Mouse (Mus musculus): ENCODE data around the gene Exoc5.
"Not testable (repeated sequence)": the region's sequence is repeated elsewhere in the genome, so short reads cannot be mapped to it uniquely, and the experiment has no call there.

Gene Exoc5

DNA sequence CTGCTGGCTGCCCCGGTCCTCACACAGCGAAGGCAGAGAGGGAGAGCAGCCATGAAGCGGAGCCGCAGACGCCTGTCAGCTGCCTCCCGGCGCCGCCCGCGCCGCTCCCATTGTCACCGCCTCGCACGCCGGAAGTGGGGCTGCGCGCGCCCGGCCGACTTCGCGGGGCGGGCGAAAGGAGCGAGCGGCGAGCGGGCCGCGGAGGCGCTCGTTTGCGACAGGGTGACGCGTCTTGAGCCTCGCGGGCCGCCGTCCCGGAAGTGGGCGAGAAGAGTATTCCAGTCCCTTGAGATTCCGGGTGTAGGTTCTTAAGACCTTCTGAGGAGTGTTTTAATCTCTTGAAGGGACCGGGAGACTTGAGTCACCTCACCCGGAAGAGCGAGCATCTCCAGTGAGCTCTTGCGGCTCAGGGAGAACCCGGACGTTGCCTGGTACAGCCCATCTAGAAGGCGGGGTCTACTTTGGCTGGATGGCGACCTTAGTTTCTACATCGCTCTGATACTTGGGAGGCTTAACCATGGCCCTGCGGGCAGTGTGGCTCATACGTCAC lies at the start of gene Exoc5:
Gene Exoc5, minus strand, starts transcription at position 380 of the 550 bp plus-strand sequence.
- DNase-seq = peak; percentile 98

DNA sequence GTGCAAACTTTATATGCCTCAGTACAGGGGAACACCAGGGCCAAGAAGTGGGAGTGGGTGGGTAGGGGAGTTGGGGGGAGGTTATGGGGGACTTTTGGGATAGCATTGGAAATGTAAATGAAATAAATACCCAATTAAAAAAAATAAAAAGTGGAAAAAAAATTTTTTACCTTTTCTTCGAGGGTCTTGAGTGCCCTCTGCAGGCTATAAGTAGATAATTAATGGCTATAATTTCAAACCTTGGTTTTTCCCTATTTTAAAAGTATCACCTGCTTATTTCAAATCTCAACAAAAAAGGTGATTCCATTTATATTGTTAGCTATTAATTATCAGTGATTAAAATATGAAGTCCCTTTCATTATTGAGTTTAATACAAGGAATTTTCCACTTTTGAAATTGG lies 25.3 kb upstream of the Exoc5 start:
- DNase-seq = not testable (repeated sequence)

DNA sequence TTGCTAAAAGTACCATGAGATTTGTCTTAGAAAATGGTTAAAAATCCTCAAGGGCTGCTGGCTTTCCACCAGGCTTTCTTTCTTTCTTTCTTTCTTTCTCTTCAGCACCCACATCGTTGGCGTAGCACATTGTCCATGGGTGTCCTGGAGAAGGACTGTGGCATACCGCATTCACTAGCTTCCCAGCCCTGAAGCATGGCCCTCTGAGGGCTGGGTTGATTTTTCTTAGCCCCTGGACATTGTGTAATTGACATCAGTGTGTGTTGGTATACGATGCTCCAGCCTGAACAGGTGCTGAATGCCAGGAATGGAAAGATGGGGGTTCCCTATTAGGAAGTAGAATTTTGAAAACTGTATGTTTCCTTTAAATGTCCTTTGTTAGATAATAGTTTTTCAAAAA lies 24.8 kb upstream of the Exoc5 start:
- no peak for DNase-seq

DNA sequence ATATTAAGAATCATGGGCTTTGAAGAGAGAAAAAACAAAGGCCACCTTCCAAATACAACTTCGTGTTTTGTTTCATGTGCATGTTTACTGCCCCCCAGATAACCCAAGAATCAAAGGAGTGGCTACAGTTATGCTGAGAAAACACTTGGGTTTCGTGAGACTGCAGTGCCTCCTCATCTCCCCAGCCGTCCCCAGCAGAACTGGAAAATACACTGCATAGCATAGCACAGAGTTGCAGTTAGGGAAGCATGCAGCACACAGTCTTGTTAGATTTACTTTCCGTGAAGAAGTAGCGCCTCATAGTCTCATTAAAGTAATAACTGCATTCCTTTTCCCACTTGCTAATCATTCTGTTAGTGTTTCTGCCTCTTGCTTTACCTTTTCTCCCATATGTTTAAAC lies 23.6 kb upstream of the Exoc5 start:
- DNase-seq = no peak

DNA sequence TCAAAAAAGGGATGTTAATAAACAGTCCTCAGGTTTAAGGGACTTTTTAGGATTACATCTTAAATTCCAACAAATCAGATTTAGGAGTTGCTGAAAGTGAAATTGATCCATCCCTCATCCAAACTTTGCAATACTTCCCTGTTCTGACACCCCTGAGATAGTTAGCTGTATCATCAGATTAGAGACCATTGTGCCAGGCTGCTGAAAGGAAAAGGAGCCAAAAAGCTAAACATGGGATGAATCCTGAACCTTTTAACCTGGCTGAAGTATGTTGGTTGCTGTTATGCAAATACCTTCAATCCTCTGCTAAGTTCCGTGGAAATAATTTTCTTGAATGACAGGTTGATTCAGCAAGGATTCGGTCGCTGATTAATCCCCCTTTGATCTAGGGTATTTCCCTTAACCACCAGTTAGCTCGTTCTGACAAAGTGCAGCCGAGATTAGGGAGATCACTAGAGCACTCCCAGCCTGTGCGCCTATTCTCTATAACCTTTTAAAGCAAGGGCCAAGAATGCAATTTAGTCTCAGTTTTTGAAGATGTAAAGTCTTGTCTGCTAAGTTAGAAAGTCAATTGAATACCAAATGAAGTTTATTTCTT lies 23.1 kb upstream of the Exoc5 start:
- no peak for DNase-seq

DNA sequence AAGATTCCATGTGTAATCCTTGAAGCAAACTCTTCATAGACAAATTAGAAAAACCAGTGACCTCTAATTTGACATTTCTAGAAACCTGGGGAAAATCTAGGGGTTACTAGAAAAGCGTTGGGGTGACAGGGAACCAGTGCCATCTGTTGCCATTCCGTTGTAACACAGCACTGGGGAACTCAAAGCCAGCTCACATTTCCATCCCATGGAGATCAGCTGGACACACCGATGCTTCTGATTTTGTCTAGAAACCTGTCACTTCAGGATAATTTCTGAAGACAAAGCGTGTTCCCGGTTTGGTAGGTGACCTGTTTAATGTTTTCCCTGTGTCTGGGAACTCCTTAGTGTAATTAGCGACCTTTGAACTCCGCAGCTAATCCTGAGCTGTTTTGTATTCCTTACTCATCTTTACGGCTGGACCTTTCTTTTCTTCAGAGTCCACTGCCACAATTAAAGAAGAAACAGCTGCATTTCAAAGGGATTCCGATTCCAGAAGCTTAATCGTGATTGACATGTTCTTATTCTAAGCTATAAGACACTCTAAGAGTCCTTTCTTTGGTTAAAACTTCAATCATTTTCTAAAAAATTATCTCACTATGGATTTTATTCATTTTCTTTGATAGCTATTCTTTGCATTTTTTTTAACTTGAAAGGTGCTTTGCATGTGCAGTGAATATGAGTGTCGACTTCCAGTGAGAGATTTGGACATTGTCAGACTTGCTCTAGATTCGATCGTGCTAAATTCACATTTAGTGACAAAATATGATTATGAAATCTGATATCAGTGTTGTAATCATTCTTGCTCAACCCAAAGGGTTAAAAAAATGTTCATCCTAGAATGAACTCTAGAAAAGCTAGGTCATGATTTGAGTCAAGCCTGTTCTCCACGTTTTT lies 21.9 kb upstream of the Exoc5 start:
- DNase-seq = no peak

DNA sequence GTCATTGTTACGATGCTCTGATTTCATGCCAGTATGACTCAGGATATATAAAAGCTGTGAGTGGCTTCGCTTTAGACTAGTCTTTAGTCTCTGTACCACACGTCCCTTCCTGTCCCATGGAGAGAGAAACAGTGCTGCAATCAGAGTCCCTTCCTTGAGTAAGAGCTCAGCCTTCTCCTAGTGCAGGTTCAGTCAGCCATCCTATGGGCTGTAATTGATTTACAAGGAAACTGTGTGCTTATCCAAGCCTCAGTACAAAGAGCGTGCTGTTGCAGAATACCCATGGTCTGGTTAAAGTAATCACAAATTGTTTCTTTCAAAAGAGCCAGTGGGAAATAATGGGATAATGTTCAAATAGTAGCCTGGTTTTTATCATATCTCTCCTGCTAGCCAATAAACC lies 20.1 kb upstream of the Exoc5 start:
- DNase-seq = no peak

DNA sequence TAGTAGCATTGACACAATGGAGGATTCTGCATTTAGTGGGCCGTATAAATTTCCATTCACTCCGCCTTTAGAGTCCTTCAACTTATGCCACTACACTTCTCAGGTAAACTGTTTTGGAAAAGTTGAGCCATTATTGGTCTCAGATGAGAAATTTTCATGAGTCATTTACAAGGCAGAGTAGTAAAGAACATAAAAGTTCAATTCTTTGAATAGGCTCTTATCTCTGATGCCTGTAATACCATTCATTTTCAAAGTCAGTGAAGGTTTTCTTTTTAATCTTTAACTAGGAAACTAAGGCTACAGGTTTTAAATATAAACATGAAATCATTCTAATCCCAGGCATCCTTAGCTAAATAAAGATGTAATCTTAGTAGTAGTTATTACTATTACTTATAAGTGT lies 12.4 kb upstream of the Exoc5 start:
- no peak for DNase-seq

DNA sequence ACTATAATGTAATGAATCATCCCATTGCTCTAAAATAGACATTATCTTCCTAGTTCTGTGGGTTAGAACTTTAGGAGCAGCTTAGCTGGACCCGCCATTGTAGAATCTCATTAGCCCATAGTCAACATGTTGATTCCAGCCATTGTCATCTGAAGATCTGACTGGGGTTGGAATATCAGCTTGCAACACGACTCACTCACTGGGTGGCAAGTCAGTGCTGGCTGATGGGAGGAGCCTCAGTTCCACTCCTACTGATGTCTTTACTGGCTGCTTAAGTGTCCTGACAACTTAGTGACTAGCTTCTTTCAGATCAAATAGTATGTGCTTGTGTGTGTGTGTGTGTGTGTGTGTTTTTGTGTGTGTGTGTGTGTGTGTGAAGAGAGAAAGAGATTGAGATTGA lies 7.9 kb upstream of the Exoc5 start:
- DNase-seq = no peak

DNA sequence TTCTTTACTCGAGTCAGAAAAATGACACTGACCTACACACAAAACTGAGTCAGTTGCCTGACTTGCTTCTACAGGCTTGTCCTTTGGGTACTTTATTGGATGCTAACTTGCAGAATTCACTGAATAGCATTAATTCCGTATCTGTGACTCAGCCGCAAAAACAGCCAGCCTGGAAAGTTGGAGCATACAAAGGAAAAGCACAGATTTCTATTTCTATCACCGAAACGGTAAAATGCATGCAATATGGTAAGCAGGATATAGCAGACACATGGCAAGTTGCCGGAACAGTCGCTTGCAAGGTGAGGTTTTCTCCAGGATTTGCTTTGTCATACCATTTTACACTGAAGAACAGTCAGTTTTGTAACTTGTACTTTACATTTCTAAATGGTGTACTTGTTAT lies 7.4 kb upstream of the Exoc5 start:
- DNase-seq = no peak

DNA sequence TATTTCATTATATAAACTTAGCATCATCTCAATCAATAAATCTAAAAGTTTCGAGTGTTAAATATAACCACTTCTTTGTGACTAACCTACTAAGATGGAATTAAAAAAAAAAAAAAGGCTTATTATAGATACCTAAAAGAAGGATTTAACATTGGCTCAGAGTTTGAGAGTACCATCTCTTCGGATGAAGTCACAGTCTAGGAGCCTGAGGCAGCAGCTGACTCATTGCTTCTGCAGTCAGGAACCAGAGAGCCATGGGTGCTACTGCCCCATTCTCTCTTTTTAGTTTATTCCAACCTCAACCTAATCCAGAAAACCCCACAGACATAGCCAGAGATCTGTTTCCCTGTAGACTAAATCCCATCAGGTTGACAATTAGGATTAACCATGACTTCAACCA lies 6.4 kb upstream of the Exoc5 start:
- no peak for DNase-seq

DNA sequence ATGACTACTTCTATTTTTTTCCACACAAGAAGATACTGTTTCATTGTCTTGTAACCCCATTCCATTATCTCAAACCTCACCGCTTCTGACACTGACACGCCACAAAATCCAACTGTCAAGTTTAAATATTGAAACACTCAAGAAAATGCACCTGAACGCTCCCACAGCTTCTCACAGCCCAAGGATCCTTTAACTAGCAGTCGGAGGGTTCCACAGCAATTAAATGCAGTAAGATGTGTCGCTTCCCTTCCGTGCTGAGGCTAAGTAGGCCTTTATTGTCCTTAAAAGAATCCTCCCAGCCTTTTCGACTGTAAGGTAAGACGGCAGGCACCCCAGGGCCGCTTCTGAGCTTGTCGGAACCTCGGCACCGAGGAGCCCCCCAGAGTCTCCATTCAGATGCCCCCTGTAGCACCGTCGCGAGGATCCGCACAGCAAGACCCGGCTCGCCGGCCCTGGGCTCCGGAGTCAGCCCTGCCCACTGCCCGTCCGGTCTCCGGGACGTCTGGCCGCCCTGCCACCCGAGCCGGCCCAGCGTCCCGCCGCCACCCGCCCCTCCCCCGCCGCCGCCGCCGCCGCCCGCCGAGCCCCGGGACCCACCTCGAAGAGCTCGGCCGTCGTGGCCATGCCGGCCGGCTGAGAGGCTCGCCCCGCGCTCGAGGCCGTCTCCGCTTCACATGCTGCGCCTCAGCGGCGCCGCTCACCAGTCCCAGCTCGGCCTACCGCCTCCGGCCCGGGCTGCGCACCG lies 752 bp downstream of the Exoc5 start, which contains the start of gene Ap5m1:
Gene Ap5m1, plus strand, starts transcription at position 569 of the 745 bp plus-strand sequence.
- no peak for DNase-seq

DNA sequence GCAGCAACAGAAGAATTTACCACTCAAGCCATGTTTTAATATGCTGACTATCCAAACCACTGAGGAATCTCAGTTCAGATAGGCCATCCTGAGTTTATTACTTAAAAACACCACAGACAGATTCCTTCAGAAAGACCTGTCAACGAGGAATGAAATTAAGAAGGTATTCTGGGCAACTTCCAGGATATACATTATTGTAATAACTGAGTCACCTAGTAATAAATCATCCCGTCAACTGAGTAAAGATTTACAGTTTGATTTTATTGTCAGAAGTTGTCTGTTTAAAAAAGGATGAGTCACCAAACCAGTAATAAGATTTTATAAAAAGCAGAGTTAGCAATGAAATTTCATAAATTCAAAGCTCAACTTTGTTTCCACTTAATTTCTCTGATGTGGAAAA lies 2.6 kb downstream of the Exoc5 start:
- no peak for DNase-seq

DNA sequence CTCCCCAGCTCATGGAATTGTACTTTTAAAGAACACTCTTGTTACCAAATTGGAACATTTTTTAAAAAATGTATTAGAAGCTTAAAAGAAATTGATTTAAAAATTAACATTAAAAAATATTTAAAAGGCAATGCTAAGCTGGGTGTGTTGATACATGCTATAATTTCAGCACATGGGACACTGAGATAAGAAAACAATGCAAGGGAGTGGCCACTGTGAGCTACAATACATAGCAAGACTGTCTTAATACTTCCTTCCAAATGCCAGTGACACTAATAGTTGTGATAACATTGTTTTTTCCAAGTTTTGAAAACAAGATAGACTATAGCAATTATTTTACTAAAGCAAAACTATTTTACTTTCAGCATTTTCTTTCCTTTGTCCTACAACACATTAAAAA lies 17.0 kb downstream of the Exoc5 start:
- DNase-seq = no peak

DNA sequence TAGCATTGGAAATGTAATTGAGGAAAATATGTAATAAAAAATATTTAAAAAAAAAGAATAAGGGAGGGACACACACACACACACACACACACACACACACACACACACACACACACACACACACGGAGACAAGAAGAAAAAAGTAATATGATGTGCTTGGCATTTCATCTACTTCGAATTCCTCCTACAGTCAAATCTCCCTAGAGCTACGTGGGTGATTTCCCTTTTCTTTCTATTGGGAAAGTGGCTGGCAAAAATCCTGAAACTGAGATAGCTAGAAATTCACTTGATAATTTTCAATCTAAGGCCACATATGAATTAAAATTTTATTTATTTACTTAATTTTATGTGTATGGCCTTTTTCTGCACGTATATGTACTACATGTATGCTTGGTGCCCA lies 20.8 kb downstream of the Exoc5 start:
- no peak for DNase-seq

DNA sequence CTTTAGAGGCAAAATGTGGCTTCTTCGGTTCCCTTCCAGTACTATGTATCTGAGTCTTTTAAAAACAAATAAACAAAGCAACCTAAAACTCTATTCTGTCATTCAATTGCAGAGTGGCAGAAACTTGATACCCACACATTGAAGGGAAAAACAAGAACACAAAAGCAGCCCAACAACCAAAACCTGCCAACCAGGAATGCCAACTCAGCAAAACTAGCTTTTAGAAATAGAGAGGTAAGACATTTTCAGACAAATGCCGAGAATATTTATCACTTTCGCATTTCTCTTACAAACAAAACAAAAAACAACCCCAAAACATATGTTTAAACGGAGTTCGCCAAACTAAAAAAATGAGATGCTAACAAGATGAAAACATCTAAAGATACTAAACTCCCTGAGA lies 37.5 kb downstream of the Exoc5 start:
- DNase-seq = no peak

DNA sequence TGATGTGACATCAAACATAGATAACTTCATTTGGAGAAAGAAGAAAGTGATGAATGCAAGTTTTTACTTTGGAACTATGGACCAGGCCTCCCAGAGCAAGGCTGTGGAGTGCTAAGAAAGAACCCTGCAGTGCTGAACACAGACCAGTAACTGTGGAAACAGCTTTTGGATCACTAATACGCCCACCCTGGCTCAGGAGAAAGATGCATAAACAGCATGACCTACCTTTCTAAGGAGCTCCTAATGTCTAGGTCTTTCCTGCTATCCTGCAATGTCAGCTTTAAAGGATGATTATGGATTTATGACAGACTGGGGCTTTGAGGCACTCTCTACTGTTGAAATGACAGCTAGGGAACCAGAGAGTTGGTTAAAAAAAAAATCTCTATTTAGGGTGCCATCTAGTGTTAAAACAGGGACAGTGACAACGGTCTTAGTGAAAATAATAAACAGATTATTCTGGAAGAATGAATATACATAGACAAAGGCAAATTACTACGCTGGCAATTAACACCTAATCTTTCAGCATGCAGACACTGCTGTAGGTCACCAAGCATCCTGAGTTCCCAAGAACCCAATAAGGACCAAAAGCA lies 38.6 kb downstream of the Exoc5 start:
- no peak for DNase-seq

DNA sequence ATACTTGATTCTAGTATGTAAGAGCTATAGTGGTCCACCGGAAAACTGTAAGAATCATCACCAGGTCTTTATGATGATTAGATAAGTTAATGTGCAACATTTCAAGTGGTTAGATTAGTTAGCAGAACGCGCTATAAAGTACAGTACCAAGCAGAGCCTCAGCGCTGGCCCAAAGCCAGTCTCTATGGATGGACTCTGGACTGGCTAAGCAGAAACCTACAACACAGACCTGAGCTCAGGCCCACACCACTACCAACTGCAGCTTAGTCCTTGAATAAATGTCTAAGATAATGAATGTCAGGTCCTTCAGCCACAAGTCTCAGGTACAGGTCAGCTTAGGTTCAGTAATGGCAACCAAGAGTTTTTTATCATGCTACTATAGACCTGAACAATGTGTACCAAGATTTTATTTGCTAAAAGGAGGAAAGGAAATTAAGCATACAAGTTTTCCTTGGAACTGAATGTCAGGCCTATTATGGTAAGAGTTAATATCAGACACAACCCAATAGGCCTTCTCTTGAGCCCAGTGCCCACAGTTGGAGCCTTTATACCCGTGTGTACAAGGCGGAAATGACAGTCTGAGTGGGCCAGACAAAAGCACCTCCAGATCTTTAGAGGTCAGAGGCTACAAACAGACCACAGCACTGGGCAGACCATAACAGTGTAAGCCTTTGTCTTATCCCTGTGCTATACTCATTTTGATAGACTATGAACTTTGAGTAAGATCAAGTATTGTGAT lies 39.2 kb downstream of the Exoc5 start:
- no peak for DNase-seq

DNA sequence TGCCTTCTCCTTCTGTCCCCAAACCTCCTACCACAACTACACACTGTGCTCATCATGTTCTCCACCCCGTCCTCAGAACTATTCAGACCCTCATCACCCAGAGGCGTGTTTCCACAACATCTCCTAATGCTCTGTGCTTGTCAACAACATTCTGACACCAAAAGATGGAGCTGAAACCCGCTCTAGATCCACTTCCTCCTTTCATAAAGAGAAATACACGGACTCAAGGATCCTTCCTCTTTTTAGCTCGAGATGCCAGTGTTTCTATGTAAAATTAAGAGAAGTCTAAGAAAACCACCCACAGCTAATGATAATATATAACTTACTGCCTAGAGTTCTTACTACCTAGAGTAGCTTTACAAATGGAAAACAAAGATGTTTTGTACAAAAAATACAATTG lies 46.7 kb downstream of the Exoc5 start:
- no peak for DNase-seq

DNA sequence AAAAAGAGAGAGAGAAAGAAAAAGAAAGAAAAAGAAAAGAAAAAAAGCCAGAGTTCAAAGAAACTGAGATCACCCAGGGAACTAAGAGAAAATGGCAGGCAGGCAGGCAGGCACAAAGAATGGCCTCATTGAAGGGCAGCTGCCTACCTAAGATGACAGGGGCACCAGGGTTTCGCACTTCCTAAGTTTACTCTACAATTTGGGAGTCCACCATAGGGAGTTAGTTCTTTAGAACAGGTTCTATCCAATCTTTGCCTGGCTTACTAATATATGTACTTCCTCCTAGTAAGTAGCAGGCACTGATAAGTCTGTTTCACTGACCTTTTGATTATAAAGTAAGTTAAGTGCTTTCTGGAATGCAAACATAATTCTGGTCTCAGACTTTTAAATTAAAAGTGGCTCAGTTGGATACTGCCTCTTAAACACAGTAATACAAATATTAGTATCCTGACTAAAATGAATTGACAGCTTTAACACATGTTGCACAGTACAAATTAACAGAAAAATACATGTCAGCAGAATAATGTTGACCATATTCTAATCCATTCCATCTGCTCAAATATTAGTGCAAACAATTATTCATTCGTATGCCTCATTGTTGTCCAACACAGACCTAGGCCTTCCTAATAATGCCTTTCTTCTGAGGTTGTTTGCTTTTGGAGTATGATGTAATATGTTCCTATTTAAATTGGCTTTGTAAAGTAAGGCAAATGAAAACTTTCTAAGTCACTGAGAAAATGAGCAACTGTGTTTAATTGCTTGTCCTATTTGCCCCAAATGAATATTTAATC lies 57.9 kb downstream of the Exoc5 start:
- no peak for DNase-seq

DNA sequence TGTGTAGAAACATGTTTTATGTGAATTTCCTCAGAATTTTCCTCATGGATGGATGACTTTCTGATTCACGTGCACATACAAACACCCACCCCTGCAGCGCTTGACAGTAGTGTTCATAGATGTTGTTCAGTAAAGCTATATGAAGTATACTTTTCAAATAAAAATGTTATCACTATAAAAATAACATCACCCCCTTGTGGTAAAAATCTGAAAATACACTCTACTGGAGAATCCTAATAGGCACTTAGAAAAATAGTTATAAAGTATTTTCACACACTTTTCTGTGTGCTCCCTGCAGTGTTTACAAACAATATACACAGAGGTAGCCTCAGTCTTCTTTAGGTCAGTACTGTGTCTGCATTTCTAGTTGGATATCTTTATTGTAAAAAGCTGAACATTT lies 58.5 kb downstream of the Exoc5 start:
- DNase-seq = no peak

DNA sequence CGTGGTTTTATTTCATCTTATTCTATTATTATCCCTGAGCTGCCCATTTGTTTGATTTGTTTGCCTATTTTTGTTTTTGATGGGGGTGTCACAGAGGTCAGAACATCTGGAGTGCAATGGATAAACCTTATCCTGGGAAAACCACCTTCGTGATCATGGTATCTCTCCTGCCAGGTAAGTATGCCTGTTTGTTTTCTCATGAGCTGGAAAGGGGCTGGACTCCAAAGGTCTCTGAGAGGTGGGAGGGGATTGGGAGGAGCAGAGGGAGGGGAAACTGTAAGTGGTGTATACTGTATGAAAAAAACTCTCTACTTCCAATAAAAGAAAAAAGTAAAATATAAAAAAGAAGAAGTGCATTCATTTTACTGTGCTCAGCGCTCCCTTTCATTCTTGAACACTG lies 64.8 kb downstream of the Exoc5 start:
- DNase-seq = no peak
